Mouse (Mus musculus) cortical plate, adult 2 months (tissue): ENCODE results near the gene Gga2. TPM values are rescaled to one million over a fixed set of nuclear protein-coding genes. Genes with fewer than 3 reads are reported as not detected.

ENCODE experiments used
- H3K27ac ChIP-seq: fragments of 200-500 bp; 2 replicates; pipeline ENCODE4 v1.5.1; 2012; ENCODE audit warnings: low read length, control low read depth, inconsistent platforms; ENCODE audit not compliant: insufficient read depth
- H3K4me1 ChIP-seq: fragments of 200-500 bp; 2 replicates; pipeline ENCODE4 v1.6.1; 2011; ENCODE audit warnings: low read length; ENCODE audit not compliant: control insufficient read depth, insufficient read depth
- H3K4me3 ChIP-seq: fragments of 200-500 bp; 2 replicates; pipeline ENCODE4 v1.5.1; 2011; ENCODE audit warnings: mild to moderate bottlenecking, low read length, control low read depth; ENCODE audit not compliant: insufficient read depth
- CTCF ChIP-seq: fragments of 200-500 bp; IDR thresholded peaks from 2 replicates; pipeline ENCODE4 v1.5.1; 2011; ENCODE audit warnings: mild to moderate bottlenecking, control low read depth, low read length; ENCODE audit not compliant: insufficient read depth; ENCODE audit errors: extremely low read depth
- POLR2A ChIP-seq: fragments of 200-500 bp; IDR thresholded peaks from 2 replicates; pipeline ENCODE4 v1.6.1; 2011; ENCODE audit warnings: mild to moderate bottlenecking, low read length, control low read depth; ENCODE audit not compliant: insufficient read depth; ENCODE audit errors: extremely low read depth
- polyA plus RNA-seq: library from polyadenylated mRNA; depleted of rRNA; stranded (reverse); fragments of >200 nt; gene quantifications from 2 replicates; pipeline ENCODE4 v1.2.3, GENCODE M21; 2012; rRNA removed

Gga2 gene
- 31.0 and 31.5 TPM in 2 replicates for polyA plus RNA-seq

GRCm38 (mm10) chr7:122020667-122021354 lies at the start of gene Gga2:
Gene Gga2, minus strand, starts transcription at chr7:122021222.
- TF ChIP-seq CTCF, result no peak
- peak; percentile 72; the same call in 1 of the 2 replicates for TF ChIP-seq POLR2A
- Histone ChIP-seq H3K4me1 (no peaks in the 10 kb centered on the region), H3K27ac (peak within 1 kb of the TSS; percentile 79), H3K4me3 (peak within 1 kb of the TSS; percentile 83)

DNA sequence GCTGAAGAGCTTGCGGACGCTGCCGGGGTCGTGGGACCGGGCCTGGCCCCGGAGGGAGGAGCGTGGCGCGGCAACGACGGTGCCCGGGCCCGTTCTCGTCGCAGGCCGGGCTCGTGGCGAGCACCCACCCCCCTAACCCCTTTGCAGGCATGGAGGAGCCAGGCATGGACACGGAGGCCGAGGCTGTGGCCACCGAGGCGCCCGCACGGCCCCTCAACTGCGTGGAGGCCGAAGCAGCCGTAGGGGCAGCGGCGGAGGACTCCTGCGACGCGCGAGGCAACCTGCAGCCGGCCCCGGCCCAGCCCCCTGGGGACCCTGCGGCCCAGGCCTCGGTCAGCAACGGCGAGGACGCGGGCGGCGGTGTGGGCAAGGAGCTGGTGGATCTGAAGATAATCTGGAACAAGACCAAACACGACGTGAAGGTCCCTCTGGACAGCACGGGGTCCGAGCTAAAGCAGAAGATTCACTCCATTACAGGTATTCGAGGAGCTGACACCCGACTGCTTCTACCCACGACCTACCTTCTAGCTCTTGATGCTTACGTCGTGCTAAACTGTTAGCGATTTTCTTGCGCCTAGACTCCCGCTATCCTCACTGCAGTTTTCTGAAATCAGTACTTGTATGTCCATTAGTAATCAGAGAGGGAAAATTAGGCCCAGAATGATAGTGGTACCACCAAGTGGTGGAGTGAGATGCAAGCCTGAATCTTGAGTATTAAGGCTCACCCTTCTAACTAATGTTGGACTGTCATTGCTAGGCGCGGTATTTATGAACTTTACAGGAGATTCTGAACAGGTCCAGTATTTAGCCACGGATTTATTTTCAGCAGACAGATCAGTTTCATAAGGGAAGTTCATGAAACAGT lies 46.7 kb upstream of the Gga2 start:
- no peak; the same call in 1 of the 2 replicates for TF ChIP-seq CTCF
- TF ChIP-seq POLR2A, result no peak
- peak overlapping the region; percentile 74 for H3K4me3 ChIP-seq
- peaks cover 9% of the 10 kb centered on the region for H3K4me1 ChIP-seq
- peak overlapping the region; percentile 68 for H3K27ac ChIP-seq

DNA sequence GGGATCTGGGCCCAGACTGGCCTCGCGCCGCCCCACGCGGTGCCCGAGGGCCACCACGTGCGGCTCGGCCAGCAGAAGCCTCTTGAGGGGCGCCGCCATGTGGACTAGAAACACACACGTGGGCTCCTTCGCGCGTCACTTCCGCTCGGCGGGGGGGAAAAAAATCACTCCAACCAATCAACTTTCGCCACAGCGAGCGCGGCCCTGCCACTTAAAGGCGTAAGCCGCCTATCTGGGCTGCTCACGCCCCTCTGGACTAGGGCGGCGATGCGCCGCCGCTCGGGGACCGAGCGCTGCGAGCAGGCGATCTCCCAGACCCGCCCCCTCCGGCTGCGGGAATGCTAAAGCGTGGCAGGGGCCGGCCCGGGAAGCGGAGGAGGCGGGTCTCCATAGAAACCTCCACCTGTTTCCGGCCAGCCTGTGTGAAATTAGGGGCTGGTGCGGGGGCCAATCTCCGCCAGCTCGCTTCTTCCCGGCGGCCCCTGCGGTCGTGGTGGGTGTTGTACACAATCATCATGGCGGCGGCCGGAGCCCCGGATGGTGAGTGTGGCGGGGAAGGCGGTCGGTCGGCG lies 46.0 kb upstream of the Gga2 start, which contains the start of the genes Ubfd1 and Ears2:
Gene Ubfd1 (plus strand): TSS at position 231 of the 572 bp plus-strand sequence.
Gene Ears2 (minus strand): TSS at position 319 of the 572 bp plus-strand sequence.
- H3K4me3 ChIP-seq, result peak within 1 kb of the TSS; percentile 74
- TF ChIP-seq POLR2A, result peak; percentile 29; the same call in 1 of the 2 replicates
- no peak for TF ChIP-seq CTCF
- peaks cover 9% of the 10 kb centered on the region for H3K4me1 ChIP-seq
- H3K27ac ChIP-seq, result peak within 1 kb of the TSS; percentile 93

GRCm38 (mm10) chr7:122066102-122066944 lies 45.3 kb upstream of the Gga2 start:
- Histone ChIP-seq H3K27ac (peak overlapping the region; percentile 93), H3K4me1 (peaks cover 9% of the 10 kb centered on the region), H3K4me3 (peak overlapping the region; percentile 74)
- TF ChIP-seq CTCF, result no peak
- TF ChIP-seq POLR2A, result 0 out of 2 replicates have a peak, but pooled peaks have one; percentile 29

- no peak overlapping the region for H3K4me3 ChIP-seq
- no peak overlapping the region for H3K27ac ChIP-seq
- peaks cover 8% of the 10 kb centered on the region for H3K4me1 ChIP-seq
- no peak for TF ChIP-seq CTCF
- TF ChIP-seq POLR2A, result no peak
These were observed 44.6 kb upstream of the Gga2 start for GRCm38 (mm10) chr7:122065656-122066055.

DNA sequence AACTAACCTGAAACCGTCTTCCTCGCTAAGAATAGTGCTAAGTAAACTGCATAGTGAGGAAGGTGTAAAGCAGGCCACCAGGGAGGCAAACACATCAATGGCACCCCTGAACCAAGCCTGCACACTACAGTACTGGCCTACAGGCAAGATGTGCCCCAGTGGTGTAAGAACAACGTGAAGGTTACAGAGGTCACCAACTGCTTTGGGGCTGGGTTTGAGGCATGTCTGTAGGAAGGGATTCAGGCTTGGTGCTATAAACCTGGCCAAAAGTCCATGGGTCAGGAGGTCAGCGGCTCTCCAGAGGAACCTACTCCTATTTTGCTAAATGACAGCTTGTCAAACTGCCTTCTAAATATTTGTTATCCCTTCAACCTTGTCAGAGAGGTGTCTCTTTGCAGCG lies 35.6 kb upstream of the Gga2 start:
- no peak overlapping the region for H3K27ac ChIP-seq
- no peak for TF ChIP-seq CTCF
- no peak for TF ChIP-seq POLR2A
- H3K4me3 ChIP-seq, result no peak overlapping the region
- H3K4me1 ChIP-seq, result no peaks in the 10 kb centered on the region

- Histone ChIP-seq H3K27ac (no peak overlapping the region), H3K4me3 (no peak overlapping the region), H3K4me1 (no peaks in the 10 kb centered on the region)
- no peak for TF ChIP-seq CTCF
- TF ChIP-seq POLR2A, result no peak
These were observed 29.8 kb upstream of the Gga2 start for GRCm38 (mm10) chr7:122050834-122051233.

- Histone ChIP-seq H3K4me3 (no peak overlapping the region), H3K4me1 (0 out of 2 replicates have a peak, but pooled peaks cover 1% of the 10 kb centered on the region), H3K27ac (no peak overlapping the region)
- no peak for TF ChIP-seq POLR2A
- TF ChIP-seq CTCF, result no peak
These were observed 27.2 kb upstream of the Gga2 start for GRCm38 (mm10) chr7:122048191-122048590.
